Mouse (Mus musculus) lung, postnatal 0 days (tissue): ENCODE results near the gene Xrcc4.

ENCODE experiments used
- CTCF ChIP-seq: IDR thresholded peaks from 2 replicates; pipeline ENCODE4 v1.5.1; 2016; ENCODE audit warnings: antibody characterized with exemption, mild to moderate bottlenecking
- EP300 ChIP-seq: IDR thresholded peaks from 2 replicates; pipeline ENCODE4 v1.6.1; 2016; ENCODE audit warnings: antibody characterized with exemption, mild to moderate bottlenecking, control low read depth

DNA sequence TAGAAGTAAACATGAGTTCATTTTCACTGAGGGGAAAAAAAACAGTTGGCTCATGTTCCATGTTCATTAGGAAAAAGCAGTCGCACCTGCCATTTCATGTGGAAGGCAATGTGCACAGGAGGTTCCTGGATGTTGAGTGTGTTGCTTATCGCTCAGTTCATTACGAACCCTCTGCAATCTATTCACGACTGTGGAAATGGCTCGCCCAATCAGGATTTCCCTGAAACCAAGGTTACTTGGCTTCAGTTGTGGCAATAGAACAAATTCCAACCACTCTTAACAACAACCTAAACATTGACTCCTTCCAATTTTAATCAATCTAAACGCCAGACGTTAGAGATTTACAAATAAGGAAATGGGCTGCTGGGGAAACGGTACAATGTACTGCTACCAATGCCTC lies 78.3 kb downstream of the Xrcc4 start:
- TF ChIP-seq CTCF (no peak), EP300 (no peak)
